Comparison of ENCODE assay signal across 24 mouse cellular contexts in genomic region chr16:40572085-40572745, GRCm38 (mm10).
DNase-seq lines count a peak whose midpoint lies in the region; ATAC-seq and TF ChIP-seq lines count a peak whose summit lies in the region.
"Had no signal": no experiment of that assay in that cellular context is flagged by ENCODE, and none has a peak within 500 bp of the region (broad histone marks: within the 10 kb centered on the region; RNA-seq: fewer than 3 reads in every experiment).

No protein-coding gene starts in this region.

- TF ChIP-seq POLR2A in kidney, adult 2 months (IDR thresholded peaks at IDR 0.05; ENCODE audit: low read depth, low read length): no peak

- no peak for TF ChIP-seq CTCF in kidney, adult 2 months (conservative IDR thresholded peaks at IDR 0.05; ENCODE audit: insufficient read depth, insufficient read length, low read depth, low read length)

- no peak overlapping the region for H3K27ac ChIP-seq in kidney, adult 2 months (ENCODE audit: insufficient read depth, low read depth, low read length)
- H3K27ac ChIP-seq in neural tube, embryonic 13.5 days (replicated peaks): no peak overlapping the region
- H3K27ac ChIP-seq in neural tube, embryonic 15.5 days (replicated peaks): no peak overlapping the region
- no peak overlapping the region for H3K27ac ChIP-seq in intestine, embryonic 16.5 days (ENCODE audit: low read length)
- H3K27ac ChIP-seq: heart, embryonic 10.5 days; hindbrain, embryonic 12.5 days; limb, embryonic 12.5 days; liver, embryonic 15.5 days had no signal

- H3K4me1 ChIP-seq in kidney, adult 2 months (ENCODE audit: control insufficient read depth, insufficient read depth, low read length): no peaks in the 10 kb centered on the region
- peaks cover 6% of the 10 kb centered on the region; the same call in 1 of the 2 replicates for H3K4me1 ChIP-seq in neural tube, embryonic 13.5 days (replicated peaks)
- 0 out of 2 replicates have a peak, but pooled peaks cover 5% of the 10 kb centered on the region for H3K4me1 ChIP-seq in neural tube, embryonic 15.5 days
- no peaks in the 10 kb centered on the region for H3K4me1 ChIP-seq in intestine, embryonic 16.5 days (ENCODE audit: control insufficient read depth, insufficient read depth, low read length)
- H3K4me1 ChIP-seq: heart, embryonic 10.5 days; limb, embryonic 12.5 days; liver, embryonic 15.5 days had no signal

- H3K27me3 ChIP-seq in kidney, adult 2 months (replicated peaks; ENCODE audit: control insufficient read depth, insufficient read depth, low read length): no peaks in the 10 kb centered on the region
- no peaks in the 10 kb centered on the region for H3K27me3 ChIP-seq in neural tube, embryonic 13.5 days
- no peaks in the 10 kb centered on the region for H3K27me3 ChIP-seq in neural tube, embryonic 15.5 days (replicated peaks)
- no peaks in the 10 kb centered on the region for H3K27me3 ChIP-seq in intestine, embryonic 16.5 days (replicated peaks; ENCODE audit: control insufficient read depth, insufficient read depth, low read length)
- H3K27me3 ChIP-seq: hindbrain, embryonic 12.5 days; limb, embryonic 12.5 days; liver, embryonic 15.5 days had no signal

- ATAC-seq in cerebellum, adult (ENCODE audit: insufficient number of reproducible peaks, low FRiP score, low TSS enrichment): no peak
- peak; percentile 65 for ATAC-seq in neural tube, embryonic 13.5 days (ENCODE audit: low read depth)
- no peak for ATAC-seq in neural tube, embryonic 15.5 days (ENCODE audit: low FRiP score)
- ATAC-seq in intestine, embryonic 16.5 days: no peak
- ATAC-seq: CD4-positive, CD25-positive, alpha-beta regulatory T cell, adult 4 months; forebrain, embryonic 14.5 days had no signal

- H3K9me3 ChIP-seq in neural tube, embryonic 13.5 days: no peaks in the 10 kb centered on the region
- no peaks in the 10 kb centered on the region for H3K9me3 ChIP-seq in neural tube, embryonic 15.5 days (replicated peaks)
- H3K9me3 ChIP-seq in intestine, embryonic 16.5 days (ENCODE audit: control insufficient read depth, low read length): no peaks in the 10 kb centered on the region
- H3K9me3 ChIP-seq: heart, embryonic 10.5 days; hindbrain, embryonic 12.5 days; limb, embryonic 12.5 days had no signal

- no peak overlapping the region for H3K4me2 ChIP-seq in neural tube, embryonic 13.5 days
- H3K4me2 ChIP-seq in neural tube, embryonic 15.5 days: no peak overlapping the region
- H3K4me2 ChIP-seq in intestine, embryonic 16.5 days (ENCODE audit: low read depth, low read length): no peak overlapping the region
- H3K4me2 ChIP-seq: hindbrain, embryonic 12.5 days; limb, embryonic 12.5 days; liver, embryonic 15.5 days; lung, embryonic 14.5 days had no signal

- no peak overlapping the region for H3K4me3 ChIP-seq in kidney, adult 2 months (ENCODE audit: insufficient read depth, low read depth, low read length)
- H3K4me3 ChIP-seq in neural tube, embryonic 13.5 days: no peak overlapping the region
- no peak overlapping the region for H3K4me3 ChIP-seq in neural tube, embryonic 15.5 days (replicated peaks)
- no peak overlapping the region for H3K4me3 ChIP-seq in intestine, embryonic 16.5 days (ENCODE audit: low read length)
- H3K4me3 ChIP-seq: heart, embryonic 10.5 days; hindbrain, embryonic 12.5 days; limb, embryonic 12.5 days; liver, embryonic 15.5 days had no signal

- peak; percentile 7 to 21 for DNase-seq in cerebellum, postnatal 36 days
- DNase-seq in kidney, adult 2 months: peak; percentile 63
- no peak for DNase-seq in kidney, adult 11 months
- DNase-seq: adrenal gland, adult 2 months; adrenal gland, postnatal 36 days; cerebellum, adult 9-10 months; gastrocnemius, postnatal 14 days; heart, postnatal 36 days; layer of hippocampus, adult 9-11 months; lung, embryonic 14.5 days; lung, postnatal 14 days; midbrain, embryonic 14.5 days; thymus, adult 2 months; thymus, postnatal 36 days had no signal

- H3K9ac ChIP-seq in neural tube, embryonic 13.5 days: no peak overlapping the region
- H3K9ac ChIP-seq in neural tube, embryonic 15.5 days (replicated peaks): no peak overlapping the region
- no peak overlapping the region for H3K9ac ChIP-seq in intestine, embryonic 16.5 days (ENCODE audit: low read depth, low read length)
- H3K9ac ChIP-seq: hindbrain, embryonic 12.5 days; limb, embryonic 12.5 days; liver, embryonic 15.5 days; lung, embryonic 14.5 days had no signal

- 73% methylated on average over 12 of the region's 12 CpGs for WGBS in kidney, adult 2 months
- WGBS in neural tube, embryonic 13.5 days: 78% methylated on average over 12 of the region's 12 CpGs
- WGBS in neural tube, embryonic 15.5 days: 69% methylated on average over 12 of the region's 12 CpGs
- WGBS in intestine, embryonic 16.5 days: 84% methylated on average over 12 of the region's 12 CpGs

- H3K36me3 ChIP-seq in kidney, adult 2 months (ENCODE audit: control insufficient read depth, insufficient read depth, low read length): no peaks in the 10 kb centered on the region
- no peaks in the 10 kb centered on the region for H3K36me3 ChIP-seq in neural tube, embryonic 13.5 days
- H3K36me3 ChIP-seq in neural tube, embryonic 15.5 days: no peaks in the 10 kb centered on the region
- no peaks in the 10 kb centered on the region for H3K36me3 ChIP-seq in intestine, embryonic 16.5 days (ENCODE audit: control insufficient read depth, insufficient read depth, low read length)
- H3K36me3 ChIP-seq: heart, embryonic 10.5 days; hindbrain, embryonic 12.5 days; limb, embryonic 12.5 days; liver, embryonic 15.5 days had no signal
